Comparison of ENCODE assay signal across 17 mouse cellular contexts in genomic region chr4:152002063-152002462, GRCm38 (mm10). TPM values are rescaled to one million over a fixed set of nuclear protein-coding genes. Genes with fewer than 3 reads are reported as not detected.
"Had no signal": no experiment of that assay in that cellular context is flagged by ENCODE, and none has a peak within 500 bp of the region (broad histone marks: within the 10 kb centered on the region; RNA-seq: fewer than 3 reads in every experiment).

No protein-coding gene starts in this region.

- H3K4me2 ChIP-seq: neural tube, embryonic 13.5 days; neural tube, embryonic 15.5 days; stomach, embryonic 15.5 days had no signal

- H3K9me3 ChIP-seq: neural tube, embryonic 13.5 days; neural tube, embryonic 15.5 days; stomach, embryonic 15.5 days had no signal

- H3K27ac ChIP-seq: neural tube, embryonic 13.5 days; neural tube, embryonic 15.5 days; stomach, embryonic 15.5 days; stomach, postnatal 0 days had no signal

- H3K27me3 ChIP-seq: stomach, embryonic 15.5 days had no signal

- H3K9ac ChIP-seq: neural tube, embryonic 13.5 days; neural tube, embryonic 15.5 days; stomach, embryonic 15.5 days had no signal

- DNase-seq: retina, postnatal 1 day; right cerebral cortex, adult 18-20 months; right cerebral cortex, postnatal 14 days; right cerebral cortex, postnatal 25 days; right cerebral cortex, postnatal 4 days; spleen, adult 18-20 months; thymus, adult 18-20 months; thymus, adult 2 months; thymus, postnatal 14 days; thymus, postnatal 25 days; thymus, postnatal 36 days; thymus, postnatal 4 days had no signal

- H3K4me3 ChIP-seq: neural tube, embryonic 13.5 days; neural tube, embryonic 15.5 days; stomach, embryonic 15.5 days had no signal

- H3K36me3 ChIP-seq: neural tube, embryonic 13.5 days; neural tube, embryonic 15.5 days; stomach, embryonic 15.5 days had no signal

RNA-seq across cellular contexts. Expression of gene Tas1r1, which starts 36.3 kb away (rescaled TPM):
- polyA plus RNA-seq: small intestine, adult 2 months had no signal
